Comparison of ENCODE assay signal across 12 mouse cellular contexts in genomic region chr9:40457448-40457847, GRCm38 (mm10).
A peak's percentile ranks its signal among the peaks of the same experiment; 100 is the strongest.
DNase-seq lines count a peak whose midpoint lies in the region; ATAC-seq and TF ChIP-seq lines count a peak whose summit lies in the region.
"Had no signal": no experiment of that assay in that cellular context is flagged by ENCODE, and none has a peak within 500 bp of the region (broad histone marks: within the 10 kb centered on the region; RNA-seq: fewer than 3 reads in every experiment).

No protein-coding gene starts in this region.

- H3K79me2 ChIP-seq in macrophage (ENCODE audit: inconsistent target) = peaks cover 40% of the 10 kb centered on the region

- TF ChIP-seq CTCF in intestine, postnatal 0 days (IDR thresholded peaks at IDR 0.05; ENCODE audit: low read depth) = no peak

- H3K4me3 ChIP-seq in intestine, postnatal 0 days (ENCODE audit: low read depth, low read length) = no peak overlapping the region
- no peak overlapping the region for H3K4me3 ChIP-seq in intestine, embryonic 16.5 days (ENCODE audit: low read length)
- no peak overlapping the region for H3K4me3 ChIP-seq in macrophage (ENCODE audit: inconsistent target)
- H3K4me3 ChIP-seq: hindbrain, embryonic 12.5 days; liver, embryonic 13.5 days had no signal

- H3K4me2 ChIP-seq in intestine, postnatal 0 days (replicated peaks; ENCODE audit: low read depth) = no peak overlapping the region
- no peak overlapping the region for H3K4me2 ChIP-seq in intestine, embryonic 16.5 days (ENCODE audit: low read depth, low read length)
- H3K4me2 ChIP-seq: hindbrain, embryonic 12.5 days; liver, embryonic 13.5 days had no signal

- no peaks in the 10 kb centered on the region for H3K9me3 ChIP-seq in intestine, postnatal 0 days (ENCODE audit: control insufficient read depth)
- no peaks in the 10 kb centered on the region for H3K9me3 ChIP-seq in intestine, embryonic 16.5 days (ENCODE audit: control insufficient read depth, low read length)
- H3K9me3 ChIP-seq: hindbrain, embryonic 12.5 days; liver, embryonic 13.5 days; megakaryocyte, embryonic 14.5 days had no signal

- no peak overlapping the region for H3K9ac ChIP-seq in intestine, postnatal 0 days (ENCODE audit: low read depth, low read length)
- H3K9ac ChIP-seq in intestine, embryonic 16.5 days (ENCODE audit: low read depth, low read length) = no peak overlapping the region
- H3K9ac ChIP-seq: hindbrain, embryonic 12.5 days; liver, embryonic 13.5 days had no signal

- no peak overlapping the region for H3K27ac ChIP-seq in intestine, postnatal 0 days (ENCODE audit: low read depth, low read length)
- no peak overlapping the region for H3K27ac ChIP-seq in intestine, embryonic 16.5 days (ENCODE audit: low read length)
- H3K27ac ChIP-seq in macrophage = peak overlapping the region; percentile 87
- H3K27ac ChIP-seq: hindbrain, embryonic 12.5 days; liver, embryonic 13.5 days had no signal

- WGBS in intestine, postnatal 0 days = 39% methylated on average over 5 of the region's 5 CpGs
- 58% methylated on average over 5 of the region's 5 CpGs for WGBS in intestine, embryonic 16.5 days
- WGBS in macrophage (ENCODE audit: missing documents) = 15% methylated on average over 5 of the region's 5 CpGs

- H3K27me3 ChIP-seq in intestine, postnatal 0 days (replicated peaks; ENCODE audit: control insufficient read depth, insufficient read depth, low read length) = no peaks in the 10 kb centered on the region
- no peaks in the 10 kb centered on the region for H3K27me3 ChIP-seq in intestine, embryonic 16.5 days (replicated peaks; ENCODE audit: control insufficient read depth, insufficient read depth, low read length)

- peak; percentile 51; the same call in 1 of the 2 replicates for ATAC-seq in intestine, postnatal 0 days
- no peak for ATAC-seq in intestine, embryonic 16.5 days

- peak; percentile 79 for DNase-seq in adrenal gland, adult 2 months
- DNase-seq in adrenal gland, postnatal 25 days = no peak
- peak; percentile 87 for DNase-seq in 416B (ENCODE audit: low read depth)
- DNase-seq in right cerebral cortex, postnatal 14 days = no peak
- DNase-seq in T-cell, adult 2 months (ENCODE audit: low spot score) = no peak
- DNase-seq: cerebellum, adult 8-10 months; liver, embryonic 13.5 days had no signal

- no peaks in the 10 kb centered on the region for H3K36me3 ChIP-seq in intestine, postnatal 0 days (ENCODE audit: control insufficient read depth, insufficient read depth)
- no peaks in the 10 kb centered on the region for H3K36me3 ChIP-seq in intestine, embryonic 16.5 days (ENCODE audit: control insufficient read depth, insufficient read depth, low read length)
- H3K36me3 ChIP-seq in macrophage (ENCODE audit: inconsistent target) = no peaks in the 10 kb centered on the region
- H3K36me3 ChIP-seq: hindbrain, embryonic 12.5 days; liver, embryonic 13.5 days had no signal

- peaks cover 11% of the 10 kb centered on the region; the same call in 1 of the 2 replicates for H3K4me1 ChIP-seq in intestine, postnatal 0 days (replicated peaks; ENCODE audit: control insufficient read depth, insufficient read depth, low read length)
- H3K4me1 ChIP-seq in intestine, embryonic 16.5 days (ENCODE audit: control insufficient read depth, insufficient read depth, low read length) = peaks cover 12% of the 10 kb centered on the region; the same call in 1 of the 2 replicates

Comparison
In these comparisons a context has a peak if more than half of its experiments do, and no peak if none do; other contexts are left out.
1. DNase-seq: peak in adrenal gland, adult 2 months (single experiment) and 416B (single experiment); none in adrenal gland, postnatal 25 days (single experiment), right cerebral cortex, postnatal 14 days (single experiment) and T-cell, adult 2 months (single experiment).